Mouse (Mus musculus) v-Abl transformed pro-B cells (cell line): ENCODE data around the gene Cited2.

Experiments used
- in situ Hi-C, 2 experiments: fragments of 400-800 bp; cut with MboI; formaldehyde crosslinking; loops; one replicate each; pipeline ENCODE4 v1.15.1; 2025; ENCODE audit not compliant: unreplicated experiment in 2 of 2

Cited2 gene

DNA sequence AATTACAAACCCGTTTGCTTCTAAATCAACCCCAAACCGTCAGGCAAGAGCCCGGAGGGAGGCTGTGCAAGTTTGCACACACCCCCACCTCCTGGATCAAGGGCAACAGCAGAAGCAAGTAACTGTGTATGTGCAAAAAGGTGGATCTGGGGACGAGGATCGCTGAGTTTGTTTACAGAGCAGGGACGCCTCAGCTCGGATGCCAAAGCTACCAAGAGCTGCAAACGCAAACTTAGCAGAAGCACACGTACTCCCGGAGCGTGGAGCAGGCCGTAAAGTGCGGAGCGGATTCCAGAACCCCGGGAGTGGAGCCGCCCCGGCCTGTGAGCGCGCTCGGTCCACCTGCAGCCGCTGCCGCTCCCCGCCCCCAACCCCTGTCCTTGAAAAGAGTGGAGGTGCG, 860 bp upstream of the Cited2 start:
- in situ Hi-C loops: loop anchor here (5.0 to 25.0 kb wide), 13 partner anchors 160 to 1477 kb away; no protein-coding TSS in a partner anchor

DNA sequence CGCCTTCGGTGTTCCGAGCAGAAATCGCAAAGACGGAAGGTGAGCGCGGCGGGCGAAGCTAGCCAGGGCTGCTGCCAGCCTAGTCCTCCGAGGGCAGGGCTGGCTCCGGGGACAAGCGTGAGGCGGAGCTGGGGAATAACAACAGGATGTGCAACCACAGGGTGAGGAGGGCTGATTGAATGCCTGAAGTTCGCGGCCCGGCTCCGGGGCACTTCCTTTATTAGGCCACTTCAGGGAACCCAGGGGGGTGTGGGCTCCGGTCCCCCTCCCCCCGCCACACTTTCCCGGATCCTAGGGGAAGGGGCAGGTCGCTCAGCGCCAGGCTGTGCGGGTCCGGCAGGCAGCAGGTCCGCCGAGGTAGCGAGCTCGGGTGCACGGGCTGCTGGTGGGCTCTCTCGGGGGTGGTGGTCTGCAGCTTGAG, 413 bp downstream of the Cited2 start:
- in situ Hi-C loops: loop anchor here (5.0 to 25.0 kb wide), 13 partner anchors 161 to 1479 kb away; no protein-coding TSS in a partner anchor

DNA sequence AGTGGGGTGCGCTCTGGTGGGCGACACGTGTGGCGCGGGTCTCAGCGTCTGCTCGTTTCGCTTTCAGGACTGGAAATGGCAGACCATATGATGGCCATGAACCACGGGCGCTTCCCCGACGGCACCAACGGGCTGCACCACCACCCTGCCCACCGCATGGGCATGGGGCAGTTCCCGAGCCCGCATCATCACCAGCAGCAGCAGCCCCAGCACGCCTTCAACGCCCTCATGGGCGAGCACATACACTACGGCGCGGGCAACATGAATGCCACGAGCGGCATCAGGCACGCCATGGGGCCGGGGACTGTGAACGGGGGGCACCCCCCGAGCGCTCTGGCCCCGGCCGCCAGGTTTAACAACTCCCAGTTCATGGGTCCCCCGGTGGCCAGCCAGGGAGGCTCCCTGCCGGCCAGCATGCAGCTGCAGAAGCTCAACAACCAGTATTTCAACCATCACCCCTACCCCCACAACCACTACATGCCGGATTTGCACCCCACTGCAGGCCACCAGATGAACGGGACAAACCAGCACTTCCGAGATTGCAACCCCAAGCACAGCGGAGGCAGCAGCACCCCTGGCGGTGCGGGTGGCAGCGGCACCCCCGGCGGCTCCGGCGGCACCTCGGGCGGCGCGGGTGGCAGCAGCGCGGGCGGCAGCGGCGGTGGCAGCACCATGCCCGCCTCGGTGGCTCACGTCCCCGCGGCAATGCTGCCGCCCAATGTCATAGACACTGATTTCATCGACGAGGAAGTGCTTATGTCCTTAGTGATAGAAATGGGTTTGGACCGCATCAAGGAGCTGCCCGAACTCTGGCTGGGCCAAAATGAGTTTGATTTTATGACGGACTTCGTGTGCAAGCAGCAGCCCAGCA, 1.1 kb downstream of the Cited2 start:
- in situ Hi-C loops: loop anchor here (5.0 to 25.0 kb wide), 13 partner anchors 162 to 1479 kb away; no protein-coding TSS in a partner anchor

DNA sequence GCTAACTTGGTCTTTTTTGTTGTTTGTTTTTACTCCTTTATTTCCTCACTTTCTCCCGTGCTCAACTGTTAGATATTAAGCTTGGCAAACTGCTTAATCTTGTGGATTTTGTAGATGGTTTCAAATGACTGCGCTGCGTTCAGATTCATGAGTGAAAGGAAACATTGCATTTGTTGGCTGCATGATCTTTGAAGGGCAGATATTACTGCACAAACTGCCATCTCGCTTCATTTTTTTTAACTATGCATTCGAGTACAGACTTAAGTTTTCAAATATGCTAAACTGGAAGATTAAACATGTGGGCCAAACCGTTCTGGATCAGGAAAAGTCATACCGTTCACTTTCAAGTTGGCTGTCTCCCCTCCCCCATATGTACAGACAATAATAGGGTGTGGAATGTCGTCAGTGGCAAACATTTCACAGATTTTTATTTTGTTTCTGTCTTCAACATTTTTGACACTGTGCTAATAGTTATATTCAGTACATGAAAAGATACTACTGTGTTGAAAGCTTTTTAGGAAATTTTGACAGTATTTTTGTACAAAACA, 2.1 kb downstream of the Cited2 start:
- in situ Hi-C loops: loop anchor here (10.0 to 25.0 kb wide), 4 partner anchors 520 to 1988 kb away; no protein-coding TSS in a partner anchor

DNA sequence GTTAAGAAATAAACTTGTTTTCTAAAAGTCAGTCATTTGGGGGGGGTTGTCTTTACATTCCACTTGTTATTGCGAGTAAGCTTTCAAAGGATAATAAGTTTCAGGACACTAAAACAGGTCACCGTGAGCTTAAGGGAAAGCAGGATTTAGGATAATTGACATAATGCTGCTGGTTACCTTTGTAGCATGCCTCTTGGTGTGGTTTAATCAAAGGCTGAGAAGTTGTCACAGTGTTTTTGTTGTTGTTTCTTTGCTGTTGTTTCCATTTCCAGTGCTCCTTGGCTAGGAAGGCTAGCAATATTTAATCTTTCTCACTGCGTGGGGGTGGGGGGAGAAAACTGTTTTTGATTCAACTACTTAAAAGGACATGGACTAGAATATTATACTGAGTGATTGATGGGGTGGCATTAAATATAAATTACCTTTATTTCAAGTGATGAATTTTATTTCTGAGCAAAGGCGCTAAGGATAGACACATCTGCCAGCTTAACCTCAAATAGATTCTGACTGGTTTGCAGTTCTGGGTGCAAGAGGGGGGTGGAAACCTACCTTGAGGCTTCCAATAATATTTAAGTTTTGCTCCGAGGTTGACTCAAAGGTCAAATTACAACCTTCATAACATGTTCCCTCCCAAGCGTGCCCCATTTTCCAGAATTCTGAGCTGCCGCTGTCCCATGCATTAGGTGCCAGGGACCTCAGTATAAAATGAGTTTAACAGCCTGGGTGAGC, 2.8 kb downstream of the Cited2 start:
- in situ Hi-C loops: loop anchor here (10.0 to 25.0 kb wide), 4 partner anchors 521 to 1989 kb away; no protein-coding TSS in a partner anchor

DNA sequence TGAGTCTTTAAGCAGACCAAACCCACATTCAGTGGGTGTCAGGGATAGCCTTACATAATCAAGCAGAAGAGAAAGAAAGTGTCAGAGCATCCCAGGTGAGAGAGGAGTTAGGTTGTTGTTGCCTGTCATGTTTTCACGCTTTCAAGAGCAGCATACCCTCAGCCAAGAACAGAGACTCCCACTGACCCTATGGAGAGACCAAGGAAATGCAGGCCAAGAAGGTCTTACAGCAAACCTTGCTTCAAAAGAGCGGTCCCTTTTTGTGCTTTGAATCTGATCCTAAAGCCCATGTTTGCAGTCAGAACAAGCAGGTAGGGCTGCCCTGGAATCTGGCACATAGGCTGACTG, 3.3 kb downstream of the Cited2 start:
- in situ Hi-C loops: loop anchor here (10.0 to 25.0 kb wide), 4 partner anchors 522 to 1989 kb away; no protein-coding TSS in a partner anchor

DNA sequence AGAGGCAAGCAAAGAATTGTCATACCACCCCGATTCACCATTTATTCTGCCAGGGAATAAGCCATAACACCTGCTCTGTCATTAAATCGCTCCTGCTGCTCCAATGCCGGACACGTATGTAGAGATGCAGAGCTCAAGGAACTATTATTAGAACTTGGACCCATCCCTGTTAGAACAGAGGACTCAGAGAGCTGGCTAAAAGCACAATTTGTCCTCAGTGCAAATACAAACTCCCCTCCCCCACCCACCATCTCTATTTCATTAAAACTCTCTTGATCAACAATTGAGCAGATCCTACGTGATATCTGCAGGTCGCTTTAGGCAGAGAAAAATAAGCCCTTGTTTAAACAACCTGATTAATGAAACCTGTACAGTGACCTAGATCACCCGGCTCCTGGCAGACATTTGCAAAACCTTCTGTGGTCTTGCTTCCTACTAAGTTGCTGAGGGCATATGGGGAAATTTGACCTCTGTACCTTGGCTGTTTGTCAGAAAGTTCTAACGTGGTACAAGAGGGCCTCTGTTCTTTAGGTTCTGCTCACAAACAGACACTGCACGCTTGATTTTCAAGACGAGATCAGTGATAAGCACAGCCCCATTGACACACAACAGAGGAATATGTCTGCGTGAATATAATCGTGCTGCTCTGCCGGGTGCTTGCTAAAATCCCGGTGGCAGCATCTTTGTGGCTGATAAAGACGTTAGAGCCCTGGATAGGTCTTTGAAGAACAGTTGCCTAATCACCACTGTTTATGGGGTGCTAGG, 4.3 kb downstream of the Cited2 start:
- in situ Hi-C loops: loop anchor here (10.0 to 25.0 kb wide), 4 partner anchors 523 to 1990 kb away; no protein-coding TSS in a partner anchor

DNA sequence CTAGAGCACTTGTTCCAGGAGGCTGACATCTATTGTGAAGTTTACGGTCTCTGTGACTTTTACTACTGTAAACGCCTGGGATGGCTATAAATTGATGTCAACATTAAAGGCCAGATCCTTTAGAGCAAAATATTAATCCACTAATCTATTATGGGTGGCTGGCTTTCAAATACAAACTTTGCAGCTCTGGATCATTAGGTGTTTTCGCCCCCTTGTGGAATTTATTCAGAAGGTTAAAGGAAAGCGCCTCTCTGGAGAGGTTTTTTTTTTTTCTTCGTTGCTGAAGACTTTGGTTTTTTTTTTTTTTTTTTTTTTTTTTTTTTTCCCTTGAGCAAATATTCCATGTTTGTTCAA, 4.9 kb downstream of the Cited2 start:
- in situ Hi-C loops: loop anchor here (10.0 to 25.0 kb wide), 4 partner anchors 523 to 1991 kb away; no protein-coding TSS in a partner anchor

DNA sequence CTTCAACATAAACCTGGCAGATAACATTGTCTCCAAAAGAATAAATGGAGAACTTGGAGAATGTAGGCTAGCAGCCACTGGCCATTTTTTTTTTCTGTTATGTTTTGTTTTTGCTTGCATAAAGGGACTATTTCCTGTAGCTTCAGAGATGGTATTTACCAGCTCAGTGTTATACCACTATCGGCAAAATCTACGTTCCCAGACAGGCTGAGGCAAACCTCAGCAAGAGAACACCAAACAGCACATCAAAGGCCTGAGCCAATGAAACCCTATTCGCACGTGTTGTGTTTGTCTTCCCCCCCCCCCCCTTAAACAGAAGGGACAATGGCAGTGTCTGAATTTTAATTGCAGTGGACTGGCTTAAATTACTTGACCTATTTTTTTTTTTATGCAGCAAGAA, 5.7 kb downstream of the Cited2 start:
- in situ Hi-C loops: loop anchor here (10.0 to 25.0 kb wide), 4 partner anchors 524 to 1991 kb away; no protein-coding TSS in a partner anchor

DNA sequence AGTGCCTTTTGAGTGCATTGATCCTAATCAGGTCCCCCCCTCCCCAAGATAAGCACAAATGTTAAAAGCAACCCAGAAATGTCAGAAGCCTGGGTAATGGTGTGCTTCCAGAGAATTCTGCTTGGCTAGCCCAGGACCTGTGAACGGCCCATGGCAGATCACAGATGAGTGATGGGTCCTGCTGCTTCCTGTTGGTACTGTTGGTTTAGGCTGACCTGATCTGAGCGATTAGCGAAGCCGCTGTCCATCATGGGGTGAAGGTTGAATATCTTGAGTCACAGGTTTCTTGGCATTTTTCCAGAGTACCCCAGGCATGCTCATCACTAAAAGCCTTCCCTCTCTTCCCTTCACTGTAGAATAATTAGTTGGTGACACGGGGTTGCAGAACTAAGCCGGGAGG, 6.5 kb downstream of the Cited2 start:
- in situ Hi-C loops: loop anchor here (10.0 to 25.0 kb wide), 4 partner anchors 525 to 1992 kb away; no protein-coding TSS in a partner anchor

DNA sequence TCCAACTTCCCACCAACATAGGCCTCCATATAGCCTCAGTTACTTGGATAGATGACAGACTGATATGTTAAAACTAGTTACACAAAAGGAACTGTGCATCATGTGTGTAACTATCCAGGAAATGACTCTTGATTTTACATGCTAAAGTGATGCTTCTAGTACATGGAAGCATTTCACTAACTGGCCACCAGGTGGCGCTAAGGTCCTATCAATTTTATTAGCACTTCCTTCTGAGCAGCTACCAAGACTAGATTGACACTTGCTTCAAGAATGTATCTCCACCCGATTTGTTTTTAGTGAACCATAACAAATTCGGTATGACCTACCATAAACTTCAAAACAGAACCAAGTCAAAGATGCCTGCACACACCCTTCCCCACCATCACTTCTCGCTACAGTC, 10.0 kb downstream of the Cited2 start:
- in situ Hi-C loops: loop anchor here (5.0 to 25.0 kb wide), 9 partner anchors 134 to 1996 kb away; partner anchors contain the start of genes Ect2l (in 1 of the 2) and Reps1 (in 1 of the 2)

DNA sequence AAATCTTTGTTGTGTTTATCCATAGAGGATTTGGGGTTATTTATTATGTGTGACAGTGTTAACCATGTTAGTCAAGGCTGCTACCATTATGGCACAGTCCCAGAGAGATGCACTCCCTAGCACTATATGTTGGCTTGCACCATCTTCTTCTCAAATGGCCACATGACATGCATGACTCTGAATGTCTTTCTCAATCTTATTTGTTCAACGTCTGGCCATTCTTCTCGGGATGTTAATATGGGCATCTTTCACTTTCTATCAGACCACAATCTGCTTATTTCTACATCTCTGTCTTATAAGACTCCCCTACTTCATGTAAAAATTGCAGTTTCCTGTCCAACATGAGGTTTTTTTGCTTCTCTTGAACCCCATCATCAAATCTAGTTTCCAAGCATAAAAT, 19.6 kb downstream of the Cited2 start:
- in situ Hi-C loops: loop anchor here (10.0 to 25.0 kb wide), 4 partner anchors 122 to 2005 kb away; no protein-coding TSS in a partner anchor

DNA sequence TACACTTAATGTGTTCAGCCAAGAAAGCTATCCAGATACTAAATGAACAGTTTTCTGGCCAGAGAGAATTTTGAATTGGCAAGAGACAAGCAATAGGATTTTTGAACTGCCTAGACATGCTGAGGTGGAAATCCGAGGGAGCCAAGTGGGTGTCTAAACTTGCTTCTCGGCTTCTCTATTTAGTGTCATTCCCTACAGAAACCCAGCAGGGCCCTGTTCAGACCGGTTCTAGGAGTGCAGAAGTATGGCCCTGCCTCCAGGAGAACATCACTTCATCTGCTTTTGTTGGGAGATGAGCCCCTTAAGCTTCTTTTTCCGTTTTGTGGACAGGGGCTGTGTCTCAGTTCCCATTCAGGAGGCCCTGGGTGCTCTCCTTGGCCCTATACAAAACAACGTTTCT, 29.5 kb downstream of the Cited2 start:
- in situ Hi-C loops: no loop called here

DNA sequence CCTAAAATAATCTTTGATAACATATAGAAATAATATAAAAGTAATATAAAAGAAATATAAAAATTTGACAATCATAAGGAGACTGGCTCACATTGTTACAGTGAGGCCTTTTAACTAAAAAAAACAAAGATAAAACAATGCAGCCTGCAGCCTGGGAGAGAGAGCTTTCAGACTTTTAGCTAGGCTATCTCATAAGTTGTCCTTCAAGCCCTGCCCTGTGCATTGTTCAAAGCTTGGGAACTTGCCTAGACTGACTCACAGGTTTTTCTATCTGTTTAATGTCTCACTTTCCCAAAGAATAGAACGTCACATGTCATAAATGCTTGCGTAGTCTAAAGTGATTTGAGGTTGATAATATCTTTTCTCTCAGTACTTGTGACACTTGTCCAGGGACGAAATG, 36.8 kb downstream of the Cited2 start:
- in situ Hi-C loops: no loop called here

DNA sequence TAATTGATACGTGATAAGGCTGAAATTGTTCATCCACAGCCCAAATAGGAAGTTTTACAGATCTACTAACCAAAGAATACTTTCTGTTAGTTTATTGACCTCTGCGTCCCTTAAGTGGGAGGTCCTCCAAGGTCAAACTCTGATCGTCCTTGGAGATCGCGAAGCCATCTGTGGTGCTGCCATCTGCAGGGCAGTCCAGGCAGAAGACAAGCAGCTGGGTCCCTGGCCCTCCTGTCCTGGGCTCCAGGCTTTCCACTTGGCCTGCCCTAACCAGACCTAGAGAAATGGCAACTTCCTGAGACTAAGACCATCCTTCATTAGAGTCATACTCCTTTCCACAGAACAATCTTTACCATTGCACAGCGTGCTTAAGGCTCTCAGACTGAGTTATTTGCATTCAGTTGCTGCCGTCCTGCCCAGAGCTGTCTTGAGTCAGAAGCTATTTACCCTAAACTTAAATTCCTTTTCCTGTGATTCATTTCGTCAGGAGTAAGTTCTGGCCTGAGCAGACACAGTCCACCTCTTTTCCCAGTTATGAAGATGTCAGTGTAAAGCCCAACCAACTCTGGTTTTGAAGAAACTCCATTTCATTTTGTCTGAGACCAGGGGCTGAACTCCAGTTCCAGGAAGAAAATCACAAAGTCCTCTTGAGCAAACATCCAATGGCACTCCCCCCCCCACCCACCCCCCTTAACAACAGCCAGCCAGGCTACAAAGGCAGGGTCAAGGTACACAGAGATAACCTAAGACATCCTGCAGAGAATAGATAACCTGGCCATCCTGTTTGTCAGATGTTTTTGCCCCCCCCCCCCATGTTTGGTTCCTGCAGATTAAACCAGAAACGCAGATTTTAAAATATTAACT, 38.0 kb downstream of the Cited2 start:
- in situ Hi-C loops: no loop called here

DNA sequence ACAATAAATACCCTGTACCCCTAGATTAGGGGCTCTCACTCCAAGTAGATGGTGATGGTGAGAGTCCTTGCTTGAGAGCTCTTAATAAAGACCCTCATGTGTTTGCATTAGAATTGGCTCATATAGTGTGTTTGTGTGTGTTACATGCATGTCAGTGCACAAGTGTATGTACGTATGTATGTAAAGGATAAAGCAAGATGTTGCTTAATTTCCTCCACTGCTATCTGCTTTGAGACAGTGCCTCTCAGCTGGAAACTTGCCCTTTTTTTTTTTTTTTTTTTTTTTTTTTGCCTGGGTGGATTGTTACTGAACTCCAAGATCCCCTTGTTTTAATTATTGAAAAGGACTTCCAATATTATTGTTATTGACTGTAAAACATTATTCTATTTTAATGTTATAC, 38.6 kb downstream of the Cited2 start:
- in situ Hi-C loops: no loop called here

DNA sequence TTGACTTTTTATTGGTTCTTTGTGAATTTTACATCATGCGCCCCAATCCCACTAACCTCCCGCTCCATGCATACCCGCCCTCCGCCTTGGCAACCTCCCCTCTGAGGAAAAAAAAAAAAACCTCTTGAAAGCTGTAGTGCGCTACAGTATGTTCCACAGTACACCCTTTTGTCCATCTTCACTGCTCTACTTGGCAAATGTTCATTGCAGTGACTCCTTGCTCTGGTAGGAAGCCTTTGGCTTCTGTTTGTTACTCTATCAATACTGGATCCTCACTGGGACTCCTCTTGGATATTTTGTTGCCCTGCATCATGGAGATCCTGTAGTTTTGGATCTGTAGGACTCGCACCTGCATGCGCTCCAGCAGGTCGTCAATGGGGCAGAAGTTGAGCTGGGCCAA, 39.9 kb downstream of the Cited2 start:
- in situ Hi-C loops: no loop called here

DNA sequence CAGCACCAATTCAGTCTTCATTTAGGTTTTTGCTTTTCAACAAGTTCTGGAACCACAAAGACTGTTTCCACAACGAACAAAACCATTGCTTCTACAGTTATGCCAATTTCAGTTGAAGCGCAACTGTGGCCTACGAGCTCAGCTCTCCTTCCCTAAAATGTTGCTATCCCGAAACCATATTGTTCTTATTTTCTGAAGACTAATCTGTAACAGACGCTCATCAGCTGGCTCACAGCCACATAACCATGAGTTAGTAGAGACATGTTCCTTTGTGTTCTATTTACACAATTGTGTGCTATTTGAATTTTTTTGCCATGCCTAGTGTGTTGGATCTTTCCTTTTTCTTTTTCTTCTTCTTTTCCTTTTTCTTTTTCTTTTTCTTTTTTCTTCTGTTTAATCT, 46.8 kb downstream of the Cited2 start:
- in situ Hi-C loops: no loop called here

DNA sequence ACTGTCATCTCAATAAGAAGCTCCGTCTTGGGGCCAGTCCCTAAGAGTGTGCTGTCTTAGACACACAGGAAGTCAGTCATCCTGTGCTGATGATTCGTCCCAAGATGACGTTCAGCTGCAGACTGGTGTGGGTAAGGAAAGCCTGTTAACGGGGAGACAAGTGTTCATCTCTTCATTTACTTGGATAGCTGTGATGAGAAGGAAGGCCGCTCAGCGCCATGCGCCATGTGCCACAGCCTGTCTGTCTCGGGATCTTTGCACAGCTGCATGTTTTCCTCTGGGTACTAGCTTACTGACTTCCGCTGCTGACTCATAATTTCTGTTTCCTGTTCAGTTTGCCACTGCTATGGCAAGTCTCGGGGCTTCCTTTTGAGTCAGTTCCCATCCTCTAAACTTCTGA, 49.3 kb downstream of the Cited2 start:
- in situ Hi-C loops: no loop called here
